Mouse (Mus musculus): Measurements from ENCODE around the gene Gm45208.

- TF ChIP-seq POLR2A (IDR thresholded peaks at IDR 0.05; ENCODE audit: extremely low read depth, insufficient read depth, low read length), result no peak
- TF ChIP-seq CTCF (IDR thresholded peaks at IDR 0.05; ENCODE audit: extremely low read depth, insufficient read depth, low read length), result no peak
Measured at GRCm38 (mm10) chrX:7741103-7741502, 19.1 kb downstream of the Gm45208 start.

Data from cortical plate, adult 2 months (tissue).